Mouse (Mus musculus) 3T3-L1 (cell line): Measurements from ENCODE around the gene Irs2.

Source experiments
- DNase-seq: peaks from one replicate; pipeline ENCODE4 v3.0.0-alpha.2; 2015; ENCODE audit warnings: low read depth, low spot score

Gene Irs2

GRCm38 (mm10) chr8:11008379-11008775, at the start of gene Irs2:
TSS of gene Irs2 (minus strand) at chr8:11008458.
- DNase-seq: no peak

- DNase-seq: no peak
Observed at GRCm38 (mm10) chr8:11056665-11057064, 48.4 kb upstream of the Irs2 start.

- DNase-seq: no peak
Observed at GRCm38 (mm10) chr8:11056175-11056563, 47.9 kb upstream of the Irs2 start.

- no peak for DNase-seq
Observed at GRCm38 (mm10) chr8:11055557-11056174, 47.4 kb upstream of the Irs2 start.

GRCm38 (mm10) chr8:11049835-11050234, 41.6 kb upstream of the Irs2 start:
- no peak for DNase-seq

- no peak for DNase-seq
Observed at GRCm38 (mm10) chr8:11047812-11048211, 39.6 kb upstream of the Irs2 start.

- peak; percentile 46 for DNase-seq
Observed at GRCm38 (mm10) chr8:11044660-11045059, 36.4 kb upstream of the Irs2 start.

GRCm38 (mm10) chr8:11043591-11043990, 35.3 kb upstream of the Irs2 start:
- DNase-seq: no peak

GRCm38 (mm10) chr8:11042872-11043587, 34.8 kb upstream of the Irs2 start:
- DNase-seq: no peak

- DNase-seq: no peak
Observed at GRCm38 (mm10) chr8:11040088-11040487, 31.8 kb upstream of the Irs2 start.

GRCm38 (mm10) chr8:11038788-11039187, 30.5 kb upstream of the Irs2 start:
- no peak for DNase-seq

- DNase-seq: no peak
Observed at GRCm38 (mm10) chr8:11038367-11038766, 30.1 kb upstream of the Irs2 start.

GRCm38 (mm10) chr8:11036790-11037189, 28.5 kb upstream of the Irs2 start:
- no peak for DNase-seq

- DNase-seq: no peak
Observed at GRCm38 (mm10) chr8:11035628-11036416, 27.6 kb upstream of the Irs2 start.

GRCm38 (mm10) chr8:11024871-11025270, 16.6 kb upstream of the Irs2 start:
- DNase-seq: no peak

GRCm38 (mm10) chr8:11020949-11021572, 12.8 kb upstream of the Irs2 start:
- DNase-seq: no peak

GRCm38 (mm10) chr8:11015622-11016021, 7.4 kb upstream of the Irs2 start:
- no peak for DNase-seq

GRCm38 (mm10) chr8:11013258-11013657, 5.0 kb upstream of the Irs2 start:
- DNase-seq: peak; percentile 78

- DNase-seq: no peak
Observed at GRCm38 (mm10) chr8:11011787-11012485, 3.7 kb upstream of the Irs2 start.

GRCm38 (mm10) chr8:11010913-11011605, 2.8 kb upstream of the Irs2 start:
- DNase-seq: no peak

- DNase-seq: no peak
Observed at GRCm38 (mm10) chr8:11010398-11010797, 2.1 kb upstream of the Irs2 start.
